Mouse (Mus musculus) embryonic facial prominence, embryonic 10.5 days (tissue): ENCODE results near the gene Snd1. TPM values are rescaled to one million over a fixed set of nuclear protein-coding genes. Genes with fewer than 3 reads are reported as not detected.

Experiments used
- DNase-seq: peaks from one replicate; pipeline ENCODE4 v3.0.0-alpha.2; 2017; ENCODE audit warnings: low spot score
- H3K27ac ChIP-seq: fragments of 300-500 bp; sonication (generic); replicated peaks from 2 replicates; pipeline ENCODE4 v1.5.1; 2016; ENCODE audit warnings: mild to moderate bottlenecking
- H3K27me3 ChIP-seq: fragments of 300-500 bp; sonication (generic); replicated peaks from 2 replicates; pipeline ENCODE4 v1.6.1; 2016; ENCODE audit warnings: low read depth, mild to moderate bottlenecking; ENCODE audit not compliant: poor library complexity, severe bottlenecking
- H3K36me3 ChIP-seq: fragments of 300-500 bp; sonication (generic); replicated peaks from 2 replicates; pipeline ENCODE4 v1.6.1; 2016; ENCODE audit warnings: mild to moderate bottlenecking, moderate library complexity
- H3K4me1 ChIP-seq: fragments of 300-500 bp; sonication (generic); 2 replicates; pipeline ENCODE4 v1.6.1; 2016
- H3K4me3 ChIP-seq: fragments of 300-500 bp; sonication (generic); 2 replicates; pipeline ENCODE4 v1.5.1; 2016; ENCODE audit warnings: mild to moderate bottlenecking, moderate library complexity
- H3K9me3 ChIP-seq: fragments of 300-500 bp; sonication (generic); 2 replicates; pipeline ENCODE4 v1.6.1; 2016; ENCODE audit warnings: mild to moderate bottlenecking
- WGBS: fragments of 180-500 bp; shearing (Covaris S2); methylation state at CpG from one replicate; pipeline ENCODE4 v1.1.7; 2016; 5-methylcytosine and 5-hydroxymethylcytosine counted together
- polyA plus RNA-seq: library from polyadenylated mRNA; unstranded; fragments of >200 nt; fragmentation: Nextera tagmentation; extraction: Ambion mirVana; gene quantifications from 2 replicates; pipeline ENCODE4 v1.2.1, GENCODE M21; 2016

Snd1 gene
- polyA plus RNA-seq, 1 experiment from 2014 or later, result 119 TPM

DNA sequence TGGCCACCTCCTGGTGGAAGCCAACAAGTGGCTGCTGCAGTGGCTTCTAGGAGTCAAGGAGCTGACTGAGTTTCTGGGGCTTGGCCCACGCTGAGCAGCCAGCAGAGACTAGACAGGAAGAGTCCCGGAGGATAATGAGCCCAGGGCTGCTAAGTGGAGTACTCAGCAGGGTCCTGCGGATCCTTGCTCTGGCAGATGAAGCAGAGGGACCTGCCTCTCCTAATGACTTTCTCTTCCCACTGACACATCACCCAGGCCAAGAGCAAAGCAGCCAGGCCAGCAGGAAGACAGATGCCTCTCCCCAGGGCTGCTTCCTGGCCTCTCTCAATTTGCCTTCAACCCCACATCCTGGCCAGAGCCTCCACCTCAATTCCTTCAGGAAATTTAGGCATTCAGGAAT lies 380.5 kb downstream of the Snd1 start:
- Histone ChIP-seq H3K27ac (peak overlapping the region; percentile 41; the same call in 1 of the 2 replicates), H3K4me1 (peaks cover 43% of the 10 kb centered on the region), H3K4me3 (no peak overlapping the region), H3K9me3 (no peaks in the 10 kb centered on the region), H3K27me3 (no peaks in the 10 kb centered on the region), H3K36me3 (no peaks in the 10 kb centered on the region)
- WGBS, result 12% methylated on average over 3 of the region's 3 CpGs
- DNase-seq, result no peak

DNA sequence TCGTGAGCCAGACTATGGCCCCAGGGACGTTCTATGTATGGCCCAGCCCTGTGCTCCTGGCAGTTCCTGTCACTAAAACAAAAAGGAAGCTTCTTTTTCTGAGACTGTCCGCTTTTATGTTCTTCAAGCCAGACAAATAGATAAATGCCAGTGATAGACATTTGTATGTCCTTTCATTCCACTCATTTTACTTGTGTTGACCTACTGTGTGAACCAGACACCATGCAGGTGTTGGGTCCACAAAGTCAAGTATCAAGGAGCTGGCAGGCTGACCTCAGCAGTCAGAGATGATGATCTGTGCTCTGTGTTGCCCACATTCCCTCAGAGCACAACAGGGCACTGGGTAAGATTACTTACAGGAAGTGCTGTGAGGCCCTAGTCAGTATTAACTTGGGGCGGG lies 381.9 kb downstream of the Snd1 start:
- Histone ChIP-seq H3K27me3 (no peaks in the 10 kb centered on the region), H3K4me3 (no peak overlapping the region), H3K36me3 (no peaks in the 10 kb centered on the region), H3K27ac (no peak overlapping the region), H3K9me3 (no peaks in the 10 kb centered on the region), H3K4me1 (peaks cover 56% of the 10 kb centered on the region)
- DNase-seq, result no peak
- WGBS, result 82% methylated on average over 4 of the region's 4 CpGs

DNA sequence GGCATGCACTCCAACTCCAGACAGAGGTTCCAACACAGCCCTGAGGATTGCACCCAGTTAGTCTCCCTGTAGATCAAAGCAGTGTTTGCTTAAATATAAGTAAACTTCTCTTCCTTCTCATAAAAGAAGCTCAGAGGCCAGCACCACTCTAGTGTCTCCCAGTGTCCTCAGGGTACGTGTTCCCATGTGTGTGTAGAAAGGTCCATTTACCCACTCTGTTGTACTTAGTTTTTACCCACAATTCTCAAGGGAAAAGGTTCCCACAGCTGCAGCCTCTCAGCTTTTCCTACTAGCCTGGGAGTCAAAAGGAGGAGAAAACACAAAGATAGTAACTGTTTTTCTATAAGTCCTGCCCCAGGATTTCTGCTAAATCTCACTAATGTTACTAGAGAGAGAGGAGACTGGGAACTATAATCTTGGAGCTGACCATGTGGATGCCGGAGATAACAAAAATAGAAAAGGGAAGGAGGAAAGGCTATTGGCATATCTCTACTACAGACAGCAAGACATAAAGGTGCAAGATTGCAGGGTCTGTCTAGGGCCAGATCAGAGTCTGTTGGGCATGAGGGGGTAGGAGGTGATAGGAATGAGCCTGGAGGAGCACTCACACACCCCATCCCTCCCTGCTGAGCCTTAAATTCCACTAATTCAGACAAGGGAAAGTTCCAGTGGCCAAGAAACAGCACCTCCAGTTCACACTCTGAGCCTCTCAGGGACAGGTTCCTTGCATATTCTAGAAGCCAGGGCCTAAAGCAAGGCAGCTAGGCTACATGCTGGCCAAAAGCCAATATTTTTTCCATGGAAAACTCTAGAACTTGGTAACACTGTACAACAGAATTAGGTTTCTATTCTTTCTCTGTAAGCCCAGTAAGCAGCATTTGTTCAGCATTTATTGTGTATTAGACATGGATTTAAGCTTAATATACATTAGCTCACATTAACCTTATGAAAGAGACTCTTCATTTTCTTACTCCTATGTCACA lies 382.6 kb downstream of the Snd1 start:
- no peaks in the 10 kb centered on the region for H3K27me3 ChIP-seq
- no peak for DNase-seq

DNA sequence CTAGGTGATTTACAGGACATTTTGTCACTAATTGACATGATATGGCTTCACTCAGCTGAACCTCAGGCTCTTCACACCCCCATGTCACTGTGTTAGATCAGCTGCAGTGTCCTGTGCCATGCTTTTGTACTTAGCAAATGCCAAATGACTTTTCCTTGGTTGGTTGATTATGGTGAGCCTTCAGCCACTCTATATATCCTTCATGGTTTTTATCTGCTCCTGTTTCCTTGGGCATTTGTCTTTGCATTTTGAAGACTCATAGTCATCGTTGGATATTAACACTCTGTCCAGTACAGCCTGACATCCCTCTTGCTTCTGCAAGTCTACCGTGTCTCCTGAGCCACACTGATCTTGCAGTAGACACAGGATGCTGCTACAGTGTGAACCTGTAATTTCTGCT lies 384.2 kb downstream of the Snd1 start:
- Histone ChIP-seq H3K27me3 (no peaks in the 10 kb centered on the region), H3K4me1 (peaks cover 45% of the 10 kb centered on the region), H3K4me3 (no peak overlapping the region), H3K36me3 (no peaks in the 10 kb centered on the region), H3K9me3 (no peaks in the 10 kb centered on the region), H3K27ac (no peak overlapping the region)
- DNase-seq, result no peak
- WGBS, result 94% methylated on average over 2 of the region's 2 CpGs

More for the DNA sequence above, 382.6 kb downstream of the Snd1 start:
- WGBS, result 69% methylated on average over 2 of the region's 2 CpGs
- Histone ChIP-seq H3K36me3 (no peaks in the 10 kb centered on the region), H3K9me3 (no peaks in the 10 kb centered on the region), H3K4me1 (peaks cover 56% of the 10 kb centered on the region), H3K27ac (no peak overlapping the region), H3K4me3 (no peak overlapping the region)

DNA sequence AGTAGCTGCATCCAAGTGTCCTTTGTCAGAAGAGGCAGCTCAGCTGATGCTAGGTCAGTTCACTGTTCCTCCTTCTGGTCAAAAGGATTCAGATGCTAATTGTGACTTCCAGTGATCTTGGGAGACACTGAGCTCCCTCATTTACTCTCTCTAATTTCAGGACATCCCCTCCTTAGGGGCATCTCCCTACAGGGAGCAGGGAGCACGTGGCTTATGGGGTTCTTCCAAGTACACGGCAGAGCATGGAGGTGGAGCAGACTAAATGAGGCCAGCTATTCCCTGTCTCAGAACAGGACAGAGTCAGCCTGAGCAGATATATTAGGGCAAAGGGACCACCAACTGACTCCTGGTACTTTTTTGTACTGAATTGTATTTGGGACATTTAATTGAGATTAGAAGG lies 385.5 kb downstream of the Snd1 start:
- Histone ChIP-seq H3K4me1 (peaks cover 37% of the 10 kb centered on the region), H3K36me3 (no peaks in the 10 kb centered on the region), H3K4me3 (no peak overlapping the region), H3K27me3 (no peaks in the 10 kb centered on the region), H3K27ac (no peak overlapping the region), H3K9me3 (no peaks in the 10 kb centered on the region)
- no peak for DNase-seq
- 37% methylated on average over 2 of the region's 2 CpGs for WGBS

DNA sequence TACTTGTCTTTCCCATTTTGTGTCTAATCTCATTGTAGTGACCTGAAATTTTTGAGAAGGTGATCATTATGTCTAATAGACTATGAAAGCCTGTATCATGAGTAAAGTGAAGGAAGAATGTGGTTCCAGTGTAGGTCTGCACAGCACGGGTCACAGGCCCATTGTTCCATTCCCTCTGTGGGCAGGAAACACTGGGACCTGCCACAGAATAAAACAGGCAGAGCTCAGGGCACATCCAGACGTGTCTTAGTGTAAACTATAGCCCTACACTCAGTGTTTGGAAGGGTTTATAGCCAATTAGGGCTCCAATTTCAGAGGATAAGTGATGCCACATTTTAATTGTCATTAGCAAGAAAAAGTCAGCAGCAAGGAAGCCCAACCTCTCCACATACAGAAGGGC lies 386.0 kb downstream of the Snd1 start:
- no peak overlapping the region for H3K4me3 ChIP-seq
- no peaks in the 10 kb centered on the region for H3K9me3 ChIP-seq
- H3K4me1 ChIP-seq, result peaks cover 34% of the 10 kb centered on the region
- no peak overlapping the region for H3K27ac ChIP-seq
- H3K36me3 ChIP-seq, result no peaks in the 10 kb centered on the region
- DNase-seq, result no peak
- H3K27me3 ChIP-seq, result no peaks in the 10 kb centered on the region
- WGBS, result 32% methylated on average over 2 of the region's 2 CpGs

DNA sequence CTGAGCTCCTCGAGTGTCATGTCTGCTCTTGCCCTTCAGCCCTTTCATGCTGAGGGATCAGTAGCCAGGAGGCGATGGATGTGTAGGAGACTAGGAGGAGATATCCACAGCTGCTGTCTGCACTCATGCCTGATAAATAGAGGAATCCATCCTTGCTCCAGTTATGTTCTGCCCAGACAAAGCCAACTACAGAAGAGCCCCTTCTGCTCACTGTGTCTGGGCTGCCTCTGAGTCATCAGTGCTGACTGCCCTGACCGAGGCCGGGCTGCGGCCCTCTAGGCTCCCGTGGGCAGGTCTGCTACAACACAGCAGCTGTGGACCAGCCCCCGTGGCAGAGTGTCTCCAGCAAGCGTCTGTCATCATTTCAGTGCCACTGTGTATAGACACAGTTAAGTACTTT lies 387.4 kb downstream of the Snd1 start:
- 78% methylated on average over 8 of the region's 8 CpGs for WGBS
- no peaks in the 10 kb centered on the region for H3K9me3 ChIP-seq
- no peak overlapping the region for H3K4me3 ChIP-seq
- no peak overlapping the region for H3K27ac ChIP-seq
- DNase-seq, result no peak
- no peaks in the 10 kb centered on the region for H3K36me3 ChIP-seq
- H3K4me1 ChIP-seq, result peaks cover 25% of the 10 kb centered on the region
- H3K27me3 ChIP-seq, result no peaks in the 10 kb centered on the region

DNA sequence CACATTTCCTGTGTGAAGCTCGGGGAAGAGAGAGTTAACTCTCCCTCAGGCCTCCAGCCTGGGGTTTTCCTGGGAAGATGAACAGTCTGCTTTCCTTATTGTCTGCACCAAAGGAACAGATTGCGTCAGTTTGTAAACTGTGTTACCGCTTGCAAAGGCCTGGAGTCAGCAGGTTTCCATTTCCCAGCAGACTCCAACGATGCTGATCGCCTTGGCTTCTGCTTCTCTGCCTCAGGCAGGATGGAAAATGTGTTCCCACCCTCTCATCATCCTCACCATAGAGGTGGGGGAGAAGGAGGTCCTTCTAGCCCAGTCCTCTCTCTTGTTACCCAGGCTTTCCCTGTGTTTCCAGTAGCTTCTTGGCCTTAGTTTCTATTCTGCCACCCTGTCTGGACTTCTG lies 389.7 kb downstream of the Snd1 start:
- WGBS, result 57% methylated on average over 5 of the region's 5 CpGs
- no peaks in the 10 kb centered on the region for H3K27me3 ChIP-seq
- H3K36me3 ChIP-seq, result peaks cover 4% of the 10 kb centered on the region; the same call in 1 of the 2 replicates
- H3K4me3 ChIP-seq, result no peak overlapping the region
- H3K4me1 ChIP-seq, result peaks cover 24% of the 10 kb centered on the region
- DNase-seq, result no peak
- H3K9me3 ChIP-seq, result no peaks in the 10 kb centered on the region
- no peak overlapping the region for H3K27ac ChIP-seq

DNA sequence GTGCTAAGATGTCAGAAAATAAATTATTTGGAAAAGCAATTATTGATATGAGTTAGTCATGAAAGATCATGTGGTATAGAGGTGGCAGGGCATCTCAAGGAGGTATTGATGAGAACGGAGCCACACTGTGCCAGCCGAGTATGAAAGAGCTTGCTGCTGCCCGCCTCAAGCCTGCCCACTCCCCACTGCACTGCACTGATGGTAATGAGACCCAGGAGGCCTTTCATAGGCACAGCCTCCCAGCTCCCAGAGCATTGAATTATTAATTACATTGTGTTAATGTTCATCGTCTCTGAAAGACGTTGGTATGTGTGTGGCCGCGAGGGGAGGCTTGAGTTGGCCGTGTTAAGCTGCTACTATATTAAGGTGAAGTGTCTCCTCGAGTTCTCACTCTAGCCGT lies 390.2 kb downstream of the Snd1 start:
- H3K4me1 ChIP-seq, result peaks cover 20% of the 10 kb centered on the region
- 88% methylated on average over 10 of the region's 10 CpGs for WGBS
- no peak for DNase-seq
- no peaks in the 10 kb centered on the region for H3K27me3 ChIP-seq
- no peak overlapping the region for H3K4me3 ChIP-seq
- peaks cover 4% of the 10 kb centered on the region; the same call in 1 of the 2 replicates for H3K36me3 ChIP-seq
- H3K27ac ChIP-seq, result no peak overlapping the region
- no peaks in the 10 kb centered on the region for H3K9me3 ChIP-seq

DNA sequence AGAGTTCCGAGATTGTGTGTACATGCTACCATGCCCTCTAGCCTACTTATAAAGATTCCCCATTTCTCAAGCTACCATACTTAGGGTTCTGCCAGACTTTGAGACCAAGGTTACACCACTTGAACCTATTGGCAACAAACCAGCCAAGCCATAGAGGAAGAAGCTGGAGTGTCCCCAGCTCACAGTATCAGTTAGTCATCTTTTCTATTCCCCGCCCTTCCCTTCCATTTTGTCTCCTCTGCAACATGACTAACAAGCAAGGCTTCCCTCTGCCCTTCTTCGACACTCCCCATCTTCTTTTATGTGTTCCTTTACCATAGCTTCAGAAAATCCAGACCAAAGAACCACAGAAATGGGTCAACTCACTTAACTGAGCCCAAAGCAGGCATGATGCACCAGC lies 391.3 kb downstream of the Snd1 start:
- no peak overlapping the region for H3K4me3 ChIP-seq
- 95% methylated on average over 3 of the region's 3 CpGs for WGBS
- peaks cover 4% of the 10 kb centered on the region; the same call in 1 of the 2 replicates for H3K36me3 ChIP-seq

DNA sequence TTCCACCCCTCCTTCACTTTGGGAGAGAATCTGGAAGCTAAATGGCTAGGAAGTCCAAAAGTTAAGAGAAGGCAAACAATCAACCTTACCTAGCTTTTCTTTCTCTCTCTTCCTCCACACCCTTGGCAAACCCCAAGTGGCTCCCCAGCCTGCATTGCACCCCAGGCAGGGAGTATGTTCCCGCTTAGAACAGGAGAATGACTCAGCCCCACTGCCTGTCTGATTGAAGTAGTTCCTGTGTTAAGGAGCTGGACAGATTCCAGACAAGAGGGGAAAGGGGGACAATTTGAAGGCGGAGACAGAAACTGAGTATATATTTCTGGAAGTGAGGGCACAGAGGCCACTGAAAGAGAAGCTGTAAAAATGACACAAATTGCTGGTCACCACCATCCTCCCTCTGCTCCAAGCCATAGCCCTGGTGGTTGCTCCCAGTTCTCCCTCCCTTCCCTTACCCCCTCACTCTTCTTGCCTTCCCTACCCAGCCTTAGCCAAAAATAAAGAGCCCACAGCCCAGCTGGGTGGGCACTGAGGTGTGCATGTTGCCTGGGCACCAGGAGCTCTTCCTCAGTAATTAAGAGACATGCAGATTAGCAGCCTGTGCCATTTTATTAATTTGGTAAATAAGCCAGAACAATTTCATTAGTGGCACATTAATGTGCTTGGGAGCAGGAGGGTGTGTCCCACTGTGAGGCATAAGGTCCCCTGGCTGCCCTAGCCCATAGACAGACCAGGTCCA lies 392.7 kb downstream of the Snd1 start:
- peaks cover 6% of the 10 kb centered on the region; the same call in 1 of the 2 replicates for H3K4me1 ChIP-seq
- H3K4me3 ChIP-seq, result no peak overlapping the region
- no peak for DNase-seq
- H3K36me3 ChIP-seq, result peaks cover 4% of the 10 kb centered on the region; the same call in 1 of the 2 replicates
- WGBS, result 80% methylated on average over 2 of the region's 2 CpGs
- no peaks in the 10 kb centered on the region for H3K9me3 ChIP-seq
- H3K27ac ChIP-seq, result no peak overlapping the region
- no peaks in the 10 kb centered on the region for H3K27me3 ChIP-seq

More for the DNA sequence above, 391.3 kb downstream of the Snd1 start:
- DNase-seq, result no peak
- peaks cover 10% of the 10 kb centered on the region for H3K4me1 ChIP-seq
- H3K27ac ChIP-seq, result no peak overlapping the region
- H3K27me3 ChIP-seq, result no peaks in the 10 kb centered on the region
- no peaks in the 10 kb centered on the region for H3K9me3 ChIP-seq

DNA sequence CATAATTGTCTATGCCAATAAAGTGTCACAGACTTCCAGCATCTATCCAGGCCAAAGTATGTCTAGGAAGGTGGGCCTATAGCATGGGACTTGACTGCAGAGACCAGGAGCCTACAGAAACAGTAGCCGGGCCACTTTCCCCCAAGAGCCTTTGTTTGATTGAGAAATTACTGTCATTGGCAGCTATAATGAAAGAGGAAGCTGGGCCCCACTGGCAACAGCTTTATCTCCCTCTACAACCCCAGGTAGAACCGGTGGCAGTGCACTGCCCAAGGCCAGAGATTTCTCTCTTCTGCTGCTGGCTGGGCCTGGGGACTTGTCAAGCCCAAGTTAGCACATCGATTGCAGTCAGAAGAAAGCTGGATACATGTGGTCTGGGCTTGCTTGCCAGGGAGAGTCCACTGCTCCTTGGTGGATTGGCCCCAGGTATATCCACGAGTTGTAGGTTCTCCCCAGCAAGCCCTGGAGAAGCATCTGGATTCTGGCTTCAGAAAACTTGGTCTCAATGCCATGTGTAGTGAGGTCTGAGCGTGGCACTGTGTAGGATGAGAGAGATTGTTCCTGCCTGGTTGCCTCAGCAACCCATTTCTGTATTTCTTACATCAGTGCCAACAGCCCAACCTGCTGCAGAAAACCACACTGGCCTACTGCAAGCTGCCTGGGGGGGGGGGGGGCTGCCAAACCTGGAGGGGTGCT lies 396.9 kb downstream of the Snd1 start:
- 85% methylated on average over 5 of the region's 5 CpGs for WGBS

More for the DNA sequence above, 396.9 kb downstream of the Snd1 start:
- H3K27me3 ChIP-seq, result no peaks in the 10 kb centered on the region
- no peak overlapping the region for H3K4me3 ChIP-seq
- H3K27ac ChIP-seq, result no peak overlapping the region
- no peaks in the 10 kb centered on the region for H3K9me3 ChIP-seq
- H3K36me3 ChIP-seq, result peaks cover 26% of the 10 kb centered on the region
- peaks cover 10% of the 10 kb centered on the region; the same call in 1 of the 2 replicates for H3K4me1 ChIP-seq
- DNase-seq, result no peak
